Mouse (Mus musculus) MEL (cell line): Measurements from ENCODE around the gene Camta1. TPM values are rescaled to one million over a fixed set of nuclear protein-coding genes. Genes with fewer than 3 reads are reported as not detected.

Source experiments
- DNase-seq: peaks from one replicate; pipeline ENCODE4 v3.0.0; 2011; ENCODE audit warnings: low read depth, low spot score
- H3K27ac ChIP-seq: 2 replicates; pipeline ENCODE4 v1.5.1; 2012; ENCODE audit warnings: low read depth, mild to moderate bottlenecking, control low read depth, low read length, moderate library complexity; ENCODE audit not compliant: control insufficient read depth
- H3K27me3 ChIP-seq, 2 experiments: fragments of 150-350 bp in 1 of 2; sonication (generic) in 1 of 2; 2 replicates each; pipeline ENCODE4 v1.6.1; 2012; ENCODE audit warnings: low read length in 2 of 2, mild to moderate bottlenecking in 2 of 2, improper control_type of control experiment in 1 of 2, moderate library complexity in 1 of 2; ENCODE audit not compliant: insufficient read depth in 2 of 2, control insufficient read depth in 1 of 2
- H3K36me3 ChIP-seq, 2 experiments: 2 replicates each; pipeline ENCODE4 v1.6.1; 2012 to 2014; ENCODE audit warnings: low read length in 2 of 2, improper control_type of control experiment in 1 of 2, inconsistent platforms in 1 of 2, mild to moderate bottlenecking in 1 of 2; ENCODE audit not compliant: insufficient read depth in 2 of 2, control insufficient read depth in 1 of 2
- H3K4me1 ChIP-seq, 2 experiments: fragments of 150-350 bp in 1 of 2; sonication (generic) in 1 of 2; 2 replicates each; pipeline ENCODE4 v1.6.1; 2012; ENCODE audit warnings: low read length in 2 of 2, improper control_type of control experiment in 1 of 2, mild to moderate bottlenecking in 1 of 2; ENCODE audit not compliant: insufficient read depth in 2 of 2, control insufficient read depth in 1 of 2
- H3K4me3 ChIP-seq, 2 experiments: fragments of 150-350 bp in 1 of 2; sonication (generic) in 1 of 2; 2 replicates each; pipeline ENCODE4 v1.5.1; 2012; ENCODE audit warnings: low read depth in 2 of 2, low read length in 2 of 2, mild to moderate bottlenecking in 2 of 2, moderate library complexity in 2 of 2, control low read depth in 1 of 2, improper control_type of control experiment in 1 of 2; ENCODE audit not compliant: control insufficient read depth in 1 of 2, insufficient read depth in 1 of 2
- H3K79me2 ChIP-seq: 2 replicates; pipeline ENCODE4 v1.6.1; 2012; ENCODE audit warnings: mild to moderate bottlenecking, low read length, moderate library complexity; ENCODE audit not compliant: control insufficient read depth, poor library complexity, insufficient read depth
- H3K9ac ChIP-seq: 2 replicates; pipeline ENCODE4 v1.6.1; 2012; ENCODE audit warnings: low read depth, mild to moderate bottlenecking, control low read depth, low read length, moderate library complexity; ENCODE audit not compliant: control insufficient read depth, poor library complexity, severe bottlenecking
- H3K9me3 ChIP-seq: fragments of 150-350 bp; sonication (generic); replicated peaks from 2 replicates; pipeline ENCODE4 v1.6.1; 2012; ENCODE audit warnings: mild to moderate bottlenecking, low read length, improper control_type of control experiment, moderate library complexity; ENCODE audit not compliant: insufficient read depth
- BHLHE40 ChIP-seq: IDR thresholded peaks from 2 replicates; pipeline ENCODE4 v1.6.1; 2012; ENCODE audit warnings: low read depth, mild to moderate bottlenecking, inconsistent platforms, low read length, improper control_type of control experiment, borderline replicate concordance
- CHD1 ChIP-seq: IDR thresholded peaks from 2 replicates; pipeline ENCODE4 v1.6.1; 2012; ENCODE audit warnings: low read depth, mild to moderate bottlenecking, inconsistent platforms, low read length, improper control_type of control experiment
- CHD2 ChIP-seq: IDR thresholded peaks from 2 replicates; pipeline ENCODE4 v1.6.1; 2011; ENCODE audit warnings: low read length, improper control_type of control experiment
- CTCF ChIP-seq, 3 experiments: IDR thresholded peaks in 2 of 3; conservative IDR thresholded peaks in 1 of 3; 2 replicates each; pipeline ENCODE4 v1.5.1; 2011 to 2012; ENCODE audit warnings: low read length in 3 of 3, low read depth in 2 of 3, mild to moderate bottlenecking in 2 of 3, improper control_type of control experiment in 1 of 3, inconsistent platforms in 1 of 3, mixed read lengths in 1 of 3, moderate library complexity in 1 of 3; ENCODE audit not compliant: control insufficient read depth in 1 of 3, insufficient read depth in 1 of 3, poor library complexity in 1 of 3, severe bottlenecking in 1 of 3
- GABPA ChIP-seq: IDR thresholded peaks from 2 replicates; pipeline ENCODE4 v1.6.1; 2012; ENCODE audit warnings: low read depth, mild to moderate bottlenecking, inconsistent platforms, low read length, improper control_type of control experiment, moderate library complexity
- GATA1 ChIP-seq: IDR thresholded peaks from 2 replicates; pipeline ENCODE4 v1.6.1; 2011; ENCODE audit warnings: low read depth, low read length, improper control_type of control experiment
- HCFC1 ChIP-seq: IDR thresholded peaks from 2 replicates; pipeline ENCODE4 v1.6.1; 2012; ENCODE audit warnings: low read depth, mild to moderate bottlenecking, inconsistent platforms, low read length, improper control_type of control experiment, moderate library complexity
- JUND ChIP-seq: IDR thresholded peaks from 2 replicates; pipeline ENCODE4 v1.6.1; 2011; ENCODE audit warnings: low read depth, mild to moderate bottlenecking, improper control_type of control experiment, low read length
- KAT2A ChIP-seq: conservative IDR thresholded peaks from 2 replicates; pipeline ENCODE4 v1.6.1; 2012; ENCODE audit warnings: low read depth, low read length, improper control_type of control experiment, inconsistent platforms
- MAFK ChIP-seq: IDR thresholded peaks from 2 replicates; pipeline ENCODE4 v1.6.1; 2011; ENCODE audit warnings: low read depth, mild to moderate bottlenecking, low read length, improper control_type of control experiment, borderline replicate concordance
- MAX ChIP-seq: IDR thresholded peaks from 2 replicates; pipeline ENCODE4 v1.6.1; 2011; ENCODE audit warnings: low read length, improper control_type of control experiment
- MAZ ChIP-seq: IDR thresholded peaks from 2 replicates; pipeline ENCODE4 v1.6.1; 2012; ENCODE audit warnings: low read depth, mild to moderate bottlenecking, inconsistent platforms, low read length, improper control_type of control experiment
- MYB ChIP-seq: IDR thresholded peaks from 2 replicates; pipeline ENCODE4 v1.6.1; 2011; ENCODE audit warnings: mild to moderate bottlenecking, low read depth, low read length, improper control_type of control experiment
- MYC ChIP-seq: IDR thresholded peaks from 2 replicates; pipeline ENCODE4 v1.6.1; 2011; ENCODE audit warnings: low read depth, mild to moderate bottlenecking, low read length, improper control_type of control experiment, moderate library complexity
- NELFE ChIP-seq: IDR thresholded peaks from 2 replicates; pipeline ENCODE4 v1.6.1; 2011; ENCODE audit warnings: low read depth, low read length, improper control_type of control experiment
- NRF1 ChIP-seq: IDR thresholded peaks from 2 replicates; pipeline ENCODE4 v1.6.1; 2014; ENCODE audit warnings: low read depth, mild to moderate bottlenecking, inconsistent platforms, low read length, improper control_type of control experiment, moderate library complexity; ENCODE audit not compliant: poor library complexity, insufficient read depth, severe bottlenecking
- POLR2AphosphoS2 ChIP-seq: IDR thresholded peaks from 2 replicates; pipeline ENCODE4 v1.6.1; 2011; ENCODE audit warnings: low read length, improper control_type of control experiment
- SIN3A ChIP-seq: IDR thresholded peaks from 2 replicates; pipeline ENCODE4 v1.6.1; 2012; ENCODE audit warnings: low read length, improper control_type of control experiment, inconsistent platforms
- SMC3 ChIP-seq: IDR thresholded peaks from 2 replicates; pipeline ENCODE4 v1.6.1; 2011; ENCODE audit warnings: low read depth, low read length, improper control_type of control experiment
- TAL1 ChIP-seq: IDR thresholded peaks from 2 replicates; pipeline ENCODE4 v1.6.1; 2012; ENCODE audit warnings: mild to moderate bottlenecking, inconsistent platforms, low read length, moderate library complexity, mixed read lengths
- USF1 ChIP-seq: IDR thresholded peaks from 2 replicates; pipeline ENCODE4 v1.6.1; 2014; ENCODE audit warnings: low read depth, mild to moderate bottlenecking, inconsistent platforms, low read length, improper control_type of control experiment, moderate library complexity
- USF2 ChIP-seq, 2 experiments: IDR thresholded peaks; 2 replicates each; pipeline ENCODE4 v1.6.1; 2011 to 2012; ENCODE audit warnings: improper control_type of control experiment in 2 of 2, low read length in 2 of 2, borderline replicate concordance in 1 of 2, inconsistent platforms in 1 of 2, low read depth in 1 of 2, mild to moderate bottlenecking in 1 of 2; ENCODE audit not compliant: insufficient read depth in 1 of 2
- ZC3H11A ChIP-seq: IDR thresholded peaks from 2 replicates; pipeline ENCODE4 v1.6.1; 2012; ENCODE audit warnings: low read depth, mild to moderate bottlenecking, inconsistent platforms, low read length, improper control_type of control experiment
- ZKSCAN1 ChIP-seq: IDR thresholded peaks from 2 replicates; pipeline ENCODE4 v1.6.1; 2012; ENCODE audit warnings: low read depth, mild to moderate bottlenecking, inconsistent platforms, low read length, improper control_type of control experiment, moderate library complexity
- ZMIZ1 ChIP-seq: IDR thresholded peaks from 2 replicates; pipeline ENCODE4 v1.6.1; 2012; ENCODE audit warnings: low read depth, mild to moderate bottlenecking, inconsistent platforms, low read length, improper control_type of control experiment, moderate library complexity
- ZNF384 ChIP-seq: IDR thresholded peaks from 2 replicates; pipeline ENCODE4 v1.6.1; 2012; ENCODE audit warnings: low read depth, mild to moderate bottlenecking, inconsistent platforms, low read length, improper control_type of control experiment
- polyA plus RNA-seq, 2 experiments: library from polyadenylated mRNA; stranded (reverse) in 1 of 2; unstranded in 1 of 2; fragments of >175 nt in 1 of 2; fragments of >200 nt in 1 of 2; gene quantifications; 2 replicates each; pipeline versions ENCODE4 v1.2.1 to v1.2.4; 2012; ENCODE audit warnings: low replicate concordance in 2 of 2, low read depth in 1 of 2; ENCODE audit not compliant: insufficient read length in 2 of 2, insufficient read depth in 1 of 2, missing spikeins in 1 of 2
- total RNA-seq: library from RNA; depleted of rRNA; stranded (reverse); fragments of 300-350 nt; gene quantifications from 2 replicates; pipeline ENCODE4 v1.2.3, GENCODE M21; 2012

Gene Camta1
- total and polyA plus RNA-seq, 3 experiments: 28.2 to 87.5 TPM; not detected in 1

- TF ChIP-seq HCFC1 (no peak), GABPA (no peak), MAZ (no peak), MYC (no peak), JUND (no peak), ZC3H11A (no peak), CHD1 (no peak), SMC3 (no peak), KAT2A (no peak), MYB (no peak), ZKSCAN1 (no peak), CTCF (IDR thresholded peaks at IDR 0.05 in 2 of 3, conservative IDR thresholded peaks at IDR 0.05 in 1 of 3; ENCODE audit: control insufficient read depth in 1 of 3, insufficient read depth in 1 of 3, low read depth in 2 of 3, low read length in 3 of 3, poor library complexity in 1 of 3, severe bottlenecking in 1 of 3) (no peak), POLR2AphosphoS2 (no peak), ZMIZ1 (no peak), SIN3A (no peak), NELFE (no peak), NRF1 (no peak), BHLHE40 (no peak), MAFK (no peak)
- H3K9me3 ChIP-seq: no peaks in the 10 kb centered on the region
- no peak overlapping the region for H3K4me3 ChIP-seq
- no peaks in the 10 kb centered on the region for H3K4me1 ChIP-seq
- H3K79me2 ChIP-seq: no peaks in the 10 kb centered on the region
- H3K27ac ChIP-seq: no peak overlapping the region
- no peak overlapping the region for H3K9ac ChIP-seq
- H3K27me3 ChIP-seq: no peaks in the 10 kb centered on the region
- H3K36me3 ChIP-seq: no peaks in the 10 kb centered on the region
- DNase-seq: no peak
These were observed 646.5 kb downstream of the Camta1 start for GRCm38 (mm10) chr4:151215179-151215578.

DNA sequence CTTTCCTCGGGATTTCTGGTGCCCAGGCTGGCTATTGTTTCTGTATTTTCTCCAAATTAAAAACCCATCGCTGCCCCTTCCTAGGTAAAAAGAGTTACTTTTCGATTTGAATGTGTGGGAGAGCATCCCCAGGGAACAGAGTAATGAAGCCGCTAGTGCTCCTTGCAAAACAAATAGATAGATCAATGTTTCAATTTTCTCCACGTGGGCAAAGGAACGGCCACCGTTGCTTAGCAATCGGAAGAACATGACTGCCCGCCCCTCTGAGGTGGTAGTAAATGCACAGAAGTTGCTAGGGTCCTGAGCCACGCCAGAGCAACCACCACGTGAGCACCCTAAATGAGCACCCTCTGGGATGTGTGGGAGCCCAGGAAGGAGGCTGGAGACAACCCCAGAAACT is 648.2 kb downstream of the Camta1 start:
- no peaks in the 10 kb centered on the region for H3K9me3 ChIP-seq
- no peaks in the 10 kb centered on the region for H3K79me2 ChIP-seq
- no peaks in the 10 kb centered on the region for H3K4me1 ChIP-seq
- no peaks in the 10 kb centered on the region for H3K27me3 ChIP-seq
- H3K36me3 ChIP-seq: no peaks in the 10 kb centered on the region
- no peak for DNase-seq
- no peak overlapping the region for H3K27ac ChIP-seq
- TF ChIP-seq KAT2A (no peak), ZMIZ1 (no peak), ZC3H11A (no peak), GATA1 (no peak), SMC3 (no peak), USF2 (IDR thresholded peaks at IDR 0.05; ENCODE audit: borderline replicate concordance in 1 of 2, insufficient read depth in 1 of 2, low read depth in 1 of 2, low read length in 2 of 2) (no peak), CHD1 (no peak), TAL1 (no peak), ZKSCAN1 (no peak), NELFE (no peak), CHD2 (no peak), ZNF384 (no peak), NRF1 (no peak), MAX (no peak), USF1 (no peak)
- no peak overlapping the region for H3K4me3 ChIP-seq
- H3K9ac ChIP-seq: no peak overlapping the region
